Mouse (Mus musculus) lung, embryonic 14.5 days (tissue): ENCODE data around the gene Ddhd1. TPM values are rescaled to one million over a fixed set of nuclear protein-coding genes. Genes with fewer than 3 reads are reported as not detected.

ENCODE experiments used
- ATAC-seq: fragments of 200-750 bp; cut with Nextera tagmentation; 2 replicates; pipeline ENCODE4 v1.8.0; 2017; ENCODE audit warnings: mild to moderate bottlenecking, moderate TSS enrichment, moderate library complexity; ENCODE audit not compliant: insufficient read depth
- DNase-seq: peaks from one replicate; pipeline ENCODE4 v3.0.0-alpha.2; 2015
- H3K27ac ChIP-seq: fragments of 300-500 bp; sonication (generic); 2 replicates; pipeline ENCODE4 v1.5.1; 2014; ENCODE audit warnings: low read depth, mild to moderate bottlenecking, moderate library complexity
- H3K27me3 ChIP-seq: fragments of 300-500 bp; sonication (generic); 2 replicates; pipeline ENCODE4 v1.6.1; 2014; ENCODE audit warnings: low read length, control low read depth; ENCODE audit not compliant: insufficient read depth
- H3K36me3 ChIP-seq: fragments of 300-500 bp; sonication (generic); 2 replicates; pipeline ENCODE4 v1.6.1; 2014; ENCODE audit warnings: control low read depth; ENCODE audit not compliant: insufficient read depth
- H3K4me1 ChIP-seq: fragments of 300-500 bp; sonication (generic); 2 replicates; pipeline ENCODE4 v1.6.1; 2014; ENCODE audit warnings: antibody characterized with exemption, control low read depth; ENCODE audit not compliant: insufficient read depth
- H3K4me2 ChIP-seq: fragments of 300-500 bp; sonication (generic); 2 replicates; pipeline ENCODE4 v1.6.1; 2014; ENCODE audit warnings: mild to moderate bottlenecking
- H3K4me3 ChIP-seq: fragments of 300-500 bp; sonication (generic); 2 replicates; pipeline ENCODE4 v1.5.1; 2014; ENCODE audit warnings: low read depth, low read length
- H3K9ac ChIP-seq: fragments of 300-500 bp; sonication (generic); 2 replicates; pipeline ENCODE4 v1.6.1; 2014
- H3K9me3 ChIP-seq: fragments of 300-500 bp; sonication (generic); 2 replicates; pipeline ENCODE4 v1.6.1; 2016; ENCODE audit warnings: low read depth, low read length, control low read depth
- CTCF ChIP-seq: IDR thresholded peaks from 2 replicates; pipeline ENCODE4 v1.5.1; 2016; ENCODE audit warnings: antibody characterized with exemption, low read depth
- WGBS: fragments of 180-500 bp; shearing (Covaris S2); extraction: QIAGEN DNeasy Blood & Tissue Kit; methylation state at CpG from one replicate; pipeline ENCODE4 v1.1.7; 2014; 5-methylcytosine and 5-hydroxymethylcytosine counted together
- polyA plus RNA-seq: library from polyadenylated mRNA; unstranded; fragments of >200 nt; fragmentation: Nextera tagmentation; extraction: Ambion mirVana; gene quantifications from 2 replicates; pipeline ENCODE4 v1.2.1, GENCODE M21; 2014

Ddhd1 gene
- polyA plus RNA-seq = 7.2 and 8.5 TPM in 2 replicates

DNA sequence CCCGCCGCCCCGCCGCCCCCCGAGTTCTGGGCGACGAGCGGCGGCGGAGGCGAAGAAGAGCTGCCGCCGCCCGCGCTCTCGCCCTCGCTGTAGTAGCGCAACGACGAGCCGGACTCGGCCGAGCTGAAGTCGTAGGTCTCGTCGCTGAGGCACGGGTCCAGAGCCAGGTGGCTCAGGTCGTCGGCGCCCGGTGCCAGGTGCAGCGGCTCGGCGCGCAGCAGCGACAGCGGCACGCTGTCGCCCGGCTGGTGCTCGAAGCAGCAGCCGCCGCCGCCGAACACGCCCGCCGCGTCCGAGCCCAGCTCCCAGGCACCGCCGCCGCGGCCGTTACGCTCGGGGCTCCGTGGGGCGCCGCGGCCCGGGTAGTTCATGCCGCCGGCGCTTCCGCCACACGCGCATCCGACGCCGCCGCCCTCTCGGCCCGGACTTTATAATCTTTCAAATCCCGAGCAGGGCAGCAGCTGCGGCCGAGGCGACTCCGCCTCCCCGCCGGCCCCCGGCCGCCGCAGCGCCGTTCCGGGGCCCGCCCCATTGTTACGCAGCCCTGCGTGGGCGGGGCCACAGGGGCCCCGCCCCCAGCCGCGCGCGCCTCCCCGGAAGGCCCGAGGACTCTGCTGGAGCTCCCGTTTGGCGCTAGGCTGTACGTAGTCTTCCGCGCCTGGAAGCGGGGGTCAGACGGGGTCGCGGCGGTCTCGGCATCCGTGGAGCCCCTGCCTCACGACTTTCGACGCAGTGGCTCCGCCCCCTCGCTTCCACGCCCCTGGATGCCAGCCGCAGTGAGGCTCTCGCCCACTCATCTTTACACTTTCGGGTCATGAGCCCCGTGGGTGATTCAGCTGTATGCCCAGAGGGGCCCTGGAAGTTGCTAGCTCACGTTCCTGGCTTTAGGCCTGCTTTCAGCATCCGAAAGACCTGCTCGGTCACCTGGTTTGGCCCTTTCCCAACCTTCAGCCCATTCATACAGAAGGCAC is at the start of gene Ddhd1:
Ddhd1 (minus strand) TSS at position 503 of the 971 bp plus-strand sequence.
- Histone ChIP-seq H3K27me3 (no peaks in the 10 kb centered on the region), H3K4me1 (peaks cover 4% of the 10 kb centered on the region; the same call in 1 of the 2 replicates), H3K36me3 (no peaks in the 10 kb centered on the region), H3K4me3 (peak within 1 kb of the TSS; percentile 85), H3K9me3 (no peaks in the 10 kb centered on the region), H3K27ac (peak within 1 kb of the TSS; percentile 93), H3K4me2 (peak within 1 kb of the TSS; percentile 97), H3K9ac (peak within 1 kb of the TSS; percentile 82)
- ATAC-seq (peak; percentile 96), DNase-seq (peak; percentile 96)
- WGBS = under 1% methylated on average over 106 of the region's 123 CpGs
- no peak for TF ChIP-seq CTCF

- Histone ChIP-seq H3K4me2 (no peak overlapping the region), H3K9me3 (no peaks in the 10 kb centered on the region)
These were observed 49.4 kb upstream of the Ddhd1 start for GRCm38 (mm10) chr14:45707176-45707910.

GRCm38 (mm10) chr14:45700031-45700572 is 42.2 kb upstream of the Ddhd1 start:
- DNase-seq (no peak), ATAC-seq (no peak)
- no peak for TF ChIP-seq CTCF
- no peak overlapping the region for H3K27ac ChIP-seq
- H3K36me3 ChIP-seq = no peaks in the 10 kb centered on the region
- no peak overlapping the region for H3K9ac ChIP-seq
- WGBS = 73% methylated on average over 6 of the region's 6 CpGs
- H3K9me3 ChIP-seq = no peaks in the 10 kb centered on the region
- no peaks in the 10 kb centered on the region for H3K4me1 ChIP-seq
- no peak overlapping the region for H3K4me2 ChIP-seq
- H3K4me3 ChIP-seq = no peak overlapping the region
- no peaks in the 10 kb centered on the region for H3K27me3 ChIP-seq

More at GRCm38 (mm10) chr14:45707176-45707910, 49.4 kb upstream of the Ddhd1 start:
- H3K9ac ChIP-seq = no peak overlapping the region
- WGBS = 70% methylated on average over 3 of the region's 3 CpGs
- H3K27ac ChIP-seq = no peak overlapping the region
- no peaks in the 10 kb centered on the region for H3K4me1 ChIP-seq
- no peaks in the 10 kb centered on the region for H3K36me3 ChIP-seq
- DNase-seq (no peak), ATAC-seq (no peak)
- H3K27me3 ChIP-seq = no peaks in the 10 kb centered on the region
- H3K4me3 ChIP-seq = no peak overlapping the region
- no peak for TF ChIP-seq CTCF

GRCm38 (mm10) chr14:45698867-45699266 is 40.9 kb upstream of the Ddhd1 start:
- ATAC-seq (no peak), DNase-seq (no peak)
- no peak for TF ChIP-seq CTCF
- Histone ChIP-seq H3K9ac (no peak overlapping the region), H3K27me3 (no peaks in the 10 kb centered on the region), H3K36me3 (no peaks in the 10 kb centered on the region), H3K9me3 (no peaks in the 10 kb centered on the region), H3K4me3 (no peak overlapping the region), H3K4me2 (no peak overlapping the region), H3K27ac (no peak overlapping the region), H3K4me1 (no peaks in the 10 kb centered on the region)
- 40% methylated on average over 3 of the region's 3 CpGs for WGBS

DNA sequence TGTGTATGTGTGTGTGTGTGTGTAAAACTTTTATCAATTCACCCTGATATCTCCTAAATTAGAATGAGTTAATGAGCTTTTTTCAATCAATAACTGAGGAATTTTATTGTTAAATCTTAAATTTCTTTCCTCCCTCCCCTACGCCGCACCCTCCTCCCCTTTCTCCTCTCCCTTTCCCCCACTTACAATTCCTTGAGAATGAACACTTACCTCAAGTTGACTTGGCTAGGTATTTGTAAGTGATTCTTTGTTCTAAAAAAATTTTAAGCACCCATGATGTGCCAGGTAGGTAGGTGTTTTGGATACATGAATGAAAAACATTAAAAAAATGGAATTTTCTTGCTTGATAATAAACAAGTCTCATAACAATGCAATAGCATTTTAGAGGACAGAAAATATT is 38.2 kb upstream of the Ddhd1 start:
- Histone ChIP-seq H3K9me3 (no peaks in the 10 kb centered on the region), H3K4me2 (no peak overlapping the region), H3K4me1 (no peaks in the 10 kb centered on the region), H3K9ac (no peak overlapping the region), H3K36me3 (no peaks in the 10 kb centered on the region), H3K27me3 (no peaks in the 10 kb centered on the region), H3K27ac (no peak overlapping the region), H3K4me3 (no peak overlapping the region)
- WGBS = 74% methylated on average over 2 of the region's 2 CpGs
- ATAC-seq (no peak), DNase-seq (no peak)
- no peak for TF ChIP-seq CTCF

DNA sequence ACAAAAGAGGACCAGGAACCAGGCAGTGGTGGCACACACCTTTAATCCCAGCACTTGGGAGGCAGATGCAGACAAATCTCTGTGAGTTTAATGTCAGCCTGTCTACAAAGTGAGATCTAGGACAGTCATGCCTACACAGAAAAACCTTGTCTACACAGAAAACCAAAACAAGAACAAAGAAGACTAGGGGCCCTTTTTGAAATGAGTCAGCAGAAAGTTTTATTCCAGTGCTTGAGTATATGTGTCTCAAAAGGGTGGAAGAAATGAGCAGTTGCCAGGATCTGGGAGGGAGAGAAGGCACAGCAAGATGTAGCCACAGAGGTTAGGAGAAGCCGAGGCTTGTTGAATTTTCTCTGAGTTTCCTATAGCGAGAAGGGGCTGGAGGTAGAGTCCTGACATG is 35.9 kb upstream of the Ddhd1 start:
- 77% methylated on average over 2 of the region's 2 CpGs for WGBS
- TF ChIP-seq CTCF = no peak
- no peak for ATAC-seq

More for the DNA sequence above, 35.9 kb upstream of the Ddhd1 start:
- Histone ChIP-seq H3K4me3 (no peak overlapping the region), H3K9me3 (no peaks in the 10 kb centered on the region), H3K4me1 (no peaks in the 10 kb centered on the region), H3K9ac (no peak overlapping the region), H3K27ac (no peak overlapping the region), H3K27me3 (no peaks in the 10 kb centered on the region), H3K36me3 (no peaks in the 10 kb centered on the region), H3K4me2 (no peak overlapping the region)
- no peak for DNase-seq
